Mouse (Mus musculus) gastrocnemius, adult 2 months (tissue): ENCODE measurements around the gene Lats2. TPM values are rescaled to one million over a fixed set of nuclear protein-coding genes. Genes with fewer than 3 reads are reported as not detected.

Experiments used
- DNase-seq: peaks from one replicate; pipeline ENCODE4 v3.0.0; 2022
- H3K27ac ChIP-seq: fragments of 200-600 bp; 2 replicates; pipeline ENCODE4 v1.8.1; 2022; ENCODE audit warnings: mild to moderate bottlenecking
- H3K4me3 ChIP-seq: fragments of 200-600 bp; 2 replicates; pipeline ENCODE4 v1.8.1; 2022; ENCODE audit warnings: mild to moderate bottlenecking, moderate library complexity
- CTCF ChIP-seq: fragments of 200-600 bp; IDR thresholded peaks from 2 replicates; pipeline ENCODE4 v1.8.1; 2022; ENCODE audit warnings: antibody characterized with exemption, mild to moderate bottlenecking, moderate library complexity
- intact Hi-C: fragments of 180-260 bp; cut with DNase I; formaldehyde crosslinking; loops from one replicate; pipeline ENCODE4 v1.15.1; 2025
- total RNA-seq, 2 experiments: library from RNA; stranded (reverse); gene quantifications; 2 replicates each; pipeline ENCODE4 v1.2.3; 2021

The Lats2 gene
- total RNA-seq, 2 experiments from 2014 or later: 23.7 to 24.2 TPM

DNA sequence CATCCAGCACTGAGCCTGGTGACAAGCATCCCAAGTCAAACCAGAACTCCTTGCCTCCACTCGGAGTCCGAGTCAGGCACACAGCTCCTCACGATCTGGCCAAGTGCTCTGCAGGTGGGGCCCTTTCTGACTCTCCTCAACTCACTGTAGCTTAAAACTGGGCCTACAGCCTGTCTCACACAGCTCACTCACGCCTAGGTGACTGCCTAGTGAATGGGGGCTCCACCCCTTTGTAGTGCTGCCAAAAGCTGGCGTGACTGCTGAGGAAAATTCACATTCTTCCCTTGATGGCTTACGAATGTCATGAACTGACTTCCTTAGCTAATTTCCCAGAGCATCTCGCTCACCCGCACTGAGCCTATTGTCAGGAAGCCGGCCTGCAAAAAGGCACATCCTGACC is 27.7 kb downstream of the Lats2 start:
- TF ChIP-seq CTCF: no peak
- DNase-seq: peak; percentile 65
- peak overlapping the region; percentile 79 for H3K27ac ChIP-seq
- H3K4me3 ChIP-seq: peak overlapping the region; percentile 47
- intact Hi-C loops: no loop called here

DNA sequence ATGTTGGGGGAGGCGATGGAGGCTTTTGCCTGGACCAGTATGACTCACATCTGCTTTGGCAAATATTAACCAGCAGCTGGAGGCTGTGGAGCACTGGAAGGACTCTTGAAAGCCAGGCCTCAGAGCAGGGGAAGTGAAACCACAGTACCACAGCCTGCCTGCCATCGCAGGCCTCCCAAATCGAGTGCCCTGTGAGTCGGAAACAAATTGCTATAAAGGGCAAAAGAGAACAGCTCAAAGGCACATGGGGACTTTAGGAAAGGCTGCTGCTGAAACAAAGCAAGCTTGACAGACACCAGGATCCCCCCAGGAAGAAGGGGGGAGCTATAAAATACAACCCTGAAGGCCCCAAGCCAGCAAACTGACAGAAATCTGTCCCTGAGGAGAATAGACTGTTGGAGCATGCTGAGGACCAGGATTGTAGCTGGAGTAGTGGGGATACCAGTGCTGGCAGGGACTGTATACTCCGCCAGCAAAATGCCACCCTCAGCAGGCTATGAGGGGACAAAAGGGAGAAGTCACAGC is 28.2 kb downstream of the Lats2 start:
- peak; percentile 52 for DNase-seq
- intact Hi-C loops: no loop called here
- Histone ChIP-seq H3K27ac (peak overlapping the region; percentile 79), H3K4me3 (peak overlapping the region; percentile 47)
- TF ChIP-seq CTCF: no peak

DNA sequence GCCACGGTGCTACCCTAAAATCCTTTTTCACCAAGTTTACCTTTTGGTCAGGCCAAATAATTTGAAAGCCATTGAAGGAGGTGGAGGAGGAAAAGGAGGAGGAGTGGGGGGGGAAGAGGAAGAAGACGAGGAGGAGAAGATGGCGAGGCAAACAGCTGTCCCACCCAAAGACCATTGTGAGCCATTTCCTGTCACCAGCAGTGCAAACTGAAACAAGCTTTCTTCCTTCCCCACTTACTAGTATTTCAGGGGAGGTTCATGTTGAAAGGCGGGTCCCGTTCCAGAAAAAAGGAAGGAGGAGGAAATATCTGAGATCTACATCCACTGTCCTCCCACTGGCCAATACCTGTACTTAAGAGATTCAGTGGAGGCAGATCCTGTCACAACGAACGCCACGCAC is 28.8 kb downstream of the Lats2 start:
- TF ChIP-seq CTCF: no peak
- intact Hi-C loops: no loop called here
- DNase-seq: no peak
- peak overlapping the region; percentile 47; the same call in 1 of the 2 replicates for H3K4me3 ChIP-seq
- H3K27ac ChIP-seq: peak overlapping the region; percentile 79

DNA sequence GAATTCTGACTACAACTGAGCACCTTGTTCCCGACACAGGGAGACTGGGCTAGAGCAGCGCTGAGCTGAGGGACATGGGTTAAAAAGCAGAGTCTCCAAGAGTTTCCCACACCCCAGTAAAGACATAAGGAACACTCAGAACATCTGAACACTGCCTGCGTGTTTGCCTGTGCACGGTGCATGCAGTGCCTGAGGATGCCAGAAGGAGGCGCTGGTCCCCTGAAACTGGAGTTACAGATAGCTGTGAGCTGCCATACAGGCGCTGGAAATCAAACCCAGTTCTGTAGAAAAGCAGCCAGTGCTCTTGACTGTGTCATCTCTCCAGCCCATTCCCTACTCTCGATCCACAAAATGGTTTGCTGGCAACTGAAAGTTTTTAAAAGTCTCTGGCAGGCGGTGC is 32.0 kb downstream of the Lats2 start:
- H3K27ac ChIP-seq: no peak overlapping the region
- no peak overlapping the region for H3K4me3 ChIP-seq
- DNase-seq: no peak
- peak; percentile 42 for TF ChIP-seq CTCF
- intact Hi-C loops: no loop called here

DNA sequence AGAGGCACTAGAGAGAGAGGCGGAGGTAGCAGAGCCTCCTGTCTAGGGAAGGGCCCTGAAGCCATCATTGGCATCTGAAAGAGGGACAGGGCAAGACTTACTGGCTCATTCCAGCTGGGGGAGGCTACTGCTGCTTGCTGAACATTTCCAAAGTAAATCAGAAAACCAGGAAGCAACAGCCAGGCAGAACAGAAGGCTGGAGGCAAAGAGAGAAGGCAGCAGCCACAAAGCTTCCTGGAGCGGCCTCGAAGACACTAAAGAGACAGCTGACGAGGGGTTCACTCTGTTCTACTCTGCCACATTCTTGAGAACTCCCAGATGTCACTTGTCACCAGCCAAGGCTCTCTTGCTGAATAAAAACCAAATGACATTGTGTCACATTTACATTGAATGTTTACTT is 33.7 kb downstream of the Lats2 start:
- peak overlapping the region; percentile 33 for H3K4me3 ChIP-seq
- TF ChIP-seq CTCF: no peak
- intact Hi-C loops: no loop called here
- H3K27ac ChIP-seq: peak overlapping the region; percentile 63
- DNase-seq: no peak

DNA sequence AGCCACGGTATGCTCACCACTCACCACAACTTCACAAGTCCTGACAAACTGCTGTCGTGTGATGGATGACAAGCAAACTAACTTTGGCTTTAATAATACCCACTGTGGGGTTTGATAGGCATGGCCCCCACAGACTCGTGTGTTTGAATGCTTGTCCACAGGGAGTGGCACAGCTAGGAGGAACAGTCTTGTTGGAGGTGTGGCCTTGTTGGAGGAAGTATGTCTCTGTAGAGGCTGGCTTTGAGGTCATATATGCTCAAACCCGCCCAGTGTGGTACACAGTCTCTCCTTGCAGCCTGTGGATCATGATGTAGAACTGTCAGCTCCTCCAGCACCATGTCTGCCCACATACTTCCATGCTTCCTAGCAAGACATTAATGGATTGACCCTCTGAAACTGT is 39.9 kb downstream of the Lats2 start:
- TF ChIP-seq CTCF: no peak
- no peak for DNase-seq
- Histone ChIP-seq H3K27ac (no peak overlapping the region), H3K4me3 (no peak overlapping the region)
- intact Hi-C loops: no loop called here

DNA sequence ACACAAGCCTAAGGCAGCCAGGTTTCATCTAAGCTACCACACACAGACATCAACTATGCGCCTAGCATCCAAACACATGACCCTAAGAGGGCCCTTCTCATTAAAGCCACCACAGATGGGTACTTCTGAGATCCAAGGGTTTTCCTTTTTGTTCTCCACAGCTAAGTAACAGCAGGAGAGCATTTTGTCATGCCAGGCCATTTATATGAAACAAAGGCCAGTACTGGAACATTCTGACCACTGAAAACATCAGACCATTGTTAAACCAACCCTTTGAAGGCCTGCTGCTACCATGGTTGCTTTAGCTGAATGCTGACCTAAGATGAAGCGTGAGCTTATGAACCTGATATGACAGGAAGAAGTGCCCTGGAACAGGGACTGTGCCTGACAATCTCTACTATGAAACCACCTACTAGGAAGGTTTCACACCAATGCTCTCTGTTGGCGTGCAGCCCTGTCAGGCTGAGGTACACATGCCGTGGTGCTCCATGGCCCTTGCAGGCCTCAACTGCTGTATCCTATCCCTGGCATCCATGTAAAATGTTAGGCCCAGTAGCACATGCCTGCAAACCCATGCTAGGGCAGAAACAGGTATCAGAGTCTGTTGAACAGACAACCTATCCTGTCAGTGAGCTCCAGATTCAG is 41.5 kb downstream of the Lats2 start:
- H3K27ac ChIP-seq: 0 out of 2 replicates have a peak overlapping the region, but pooled peaks have one; percentile 4
- no peak for TF ChIP-seq CTCF
- intact Hi-C loops: no loop called here
- no peak overlapping the region for H3K4me3 ChIP-seq
- DNase-seq: no peak

DNA sequence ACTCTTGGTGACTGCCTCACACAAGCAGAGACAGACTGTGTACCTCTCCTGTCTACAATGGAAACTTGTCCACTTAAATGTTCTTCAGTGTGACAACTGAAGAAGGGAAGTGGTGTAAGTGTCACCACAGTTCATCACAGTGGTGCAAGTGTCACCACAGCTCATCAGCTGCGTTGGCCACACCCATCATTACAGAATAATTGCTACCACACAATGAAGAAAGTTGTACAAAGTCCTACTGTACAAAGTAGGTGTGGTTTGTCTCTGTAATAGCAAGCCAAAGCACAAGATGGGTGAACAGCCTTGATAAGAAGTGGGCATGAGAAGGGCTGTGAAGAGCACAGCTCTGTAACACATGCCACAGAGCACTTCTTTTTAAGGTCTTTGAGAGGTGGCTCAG is 45.3 kb downstream of the Lats2 start:
- intact Hi-C loops: no loop called here
- H3K4me3 ChIP-seq: no peak overlapping the region
- H3K27ac ChIP-seq: no peak overlapping the region
- DNase-seq: no peak
- TF ChIP-seq CTCF: no peak

DNA sequence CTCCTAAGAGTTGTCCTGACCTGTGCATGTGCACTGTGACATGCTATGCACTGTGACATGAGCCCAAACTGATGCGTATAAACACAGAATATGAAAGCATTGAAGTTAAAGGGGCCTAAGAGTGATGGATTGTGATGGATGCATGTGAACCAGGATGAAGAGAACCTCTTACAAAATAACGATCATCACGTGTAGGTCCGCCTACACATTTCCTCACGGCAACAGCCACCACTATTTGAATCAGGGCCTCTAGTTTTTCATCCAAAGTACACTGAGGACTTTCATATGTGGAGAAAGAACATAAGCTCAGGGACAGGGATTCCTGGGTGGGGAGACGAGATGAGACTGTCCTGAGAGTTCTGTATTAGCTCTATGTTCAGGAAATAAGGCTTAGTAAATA is 47.1 kb downstream of the Lats2 start:
- intact Hi-C loops: loop anchor here (2.0 kb wide), 1 partner anchor 32 kb away; no protein-coding TSS in a partner anchor
- 0 out of 2 replicates have a peak overlapping the region, but pooled peaks have one; percentile 35 for H3K27ac ChIP-seq
- H3K4me3 ChIP-seq: no peak overlapping the region
- DNase-seq: no peak
- no peak for TF ChIP-seq CTCF

DNA sequence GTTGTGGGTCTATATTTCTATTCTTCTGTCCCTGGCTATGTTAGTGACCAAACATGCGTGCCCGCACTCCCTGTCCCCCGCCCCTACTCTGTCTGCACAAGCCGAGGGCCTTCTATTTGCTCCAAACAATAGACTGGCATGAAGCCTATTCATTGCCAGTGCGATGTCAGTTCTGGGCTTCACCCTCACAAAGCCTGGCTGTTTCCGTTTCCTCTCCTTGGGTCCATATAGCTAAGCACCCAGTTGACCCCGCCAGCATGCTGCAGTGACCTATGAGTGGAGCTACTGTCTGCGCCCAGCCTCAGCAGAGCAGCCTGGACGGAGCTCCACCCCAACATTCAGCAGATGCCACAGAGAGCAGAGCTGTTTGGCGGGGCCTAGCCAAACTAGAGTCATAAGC is 49.0 kb downstream of the Lats2 start:
- no peak for TF ChIP-seq CTCF
- peak overlapping the region; percentile 29 for H3K4me3 ChIP-seq
- DNase-seq: no peak
- peak overlapping the region; percentile 84 for H3K27ac ChIP-seq
- intact Hi-C loops: no loop called here

DNA sequence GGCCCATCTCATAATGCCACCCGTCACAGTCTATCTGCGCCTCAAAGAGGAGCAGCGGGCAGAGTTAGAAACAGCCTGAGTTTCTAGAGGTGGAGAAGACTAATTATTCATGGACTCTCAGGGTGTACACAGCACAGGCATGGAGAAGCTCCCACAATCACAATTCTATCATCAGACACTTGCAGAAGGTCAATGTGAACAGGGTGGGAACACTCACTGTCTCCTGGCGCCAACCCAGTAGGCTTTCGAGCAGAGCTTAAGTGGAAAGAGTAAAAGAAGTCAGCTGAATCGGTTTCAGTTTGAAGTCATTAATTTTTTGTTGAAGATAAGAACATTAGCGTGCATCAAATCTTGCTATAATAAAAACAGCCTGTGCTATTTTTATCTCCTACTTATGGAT is 49.6 kb downstream of the Lats2 start:
- H3K4me3 ChIP-seq: peak overlapping the region; percentile 29
- peak overlapping the region; percentile 84 for H3K27ac ChIP-seq
- intact Hi-C loops: no loop called here
- peak; percentile 70 for DNase-seq
- TF ChIP-seq CTCF: no peak

DNA sequence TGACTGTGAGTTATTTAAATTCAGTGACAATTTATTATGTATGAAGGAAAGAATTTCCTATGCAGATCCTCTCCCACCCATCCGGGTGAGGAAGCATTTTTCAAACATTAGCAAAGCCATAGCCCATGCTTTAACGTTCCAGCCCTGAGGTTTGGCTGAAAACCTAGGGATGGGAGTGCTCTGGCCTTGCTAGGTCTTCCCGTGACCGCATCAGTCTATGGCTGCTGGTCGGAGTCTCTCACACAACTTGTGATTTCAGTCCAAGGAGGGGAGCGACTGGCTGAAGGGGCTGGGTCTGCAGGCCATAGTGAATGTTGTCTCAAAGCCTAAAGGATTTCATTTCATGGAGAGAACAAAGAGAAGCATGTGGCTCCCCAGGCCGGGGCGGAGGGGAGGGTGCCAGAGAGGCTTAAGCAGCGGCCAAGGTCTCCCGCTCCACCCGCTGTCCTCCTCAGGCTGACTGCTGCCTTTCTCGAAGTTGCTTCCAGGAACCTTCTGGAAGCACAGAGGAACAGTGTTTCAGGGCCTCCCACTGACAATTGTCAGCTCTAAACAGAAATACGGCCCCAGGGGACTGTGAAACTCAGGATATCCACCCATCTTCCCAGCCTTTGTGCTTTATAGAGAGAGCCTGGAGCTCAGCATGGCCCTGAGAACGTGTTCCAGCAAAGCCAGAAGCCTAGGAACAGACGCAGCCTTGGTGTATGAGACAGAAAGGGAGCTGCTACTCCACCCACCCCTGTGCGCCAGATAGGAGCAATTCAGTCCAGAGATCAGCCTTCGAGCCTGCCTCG is 50.9 kb downstream of the Lats2 start:
- peak overlapping the region; percentile 84 for H3K27ac ChIP-seq
- intact Hi-C loops: no loop called here

DNA sequence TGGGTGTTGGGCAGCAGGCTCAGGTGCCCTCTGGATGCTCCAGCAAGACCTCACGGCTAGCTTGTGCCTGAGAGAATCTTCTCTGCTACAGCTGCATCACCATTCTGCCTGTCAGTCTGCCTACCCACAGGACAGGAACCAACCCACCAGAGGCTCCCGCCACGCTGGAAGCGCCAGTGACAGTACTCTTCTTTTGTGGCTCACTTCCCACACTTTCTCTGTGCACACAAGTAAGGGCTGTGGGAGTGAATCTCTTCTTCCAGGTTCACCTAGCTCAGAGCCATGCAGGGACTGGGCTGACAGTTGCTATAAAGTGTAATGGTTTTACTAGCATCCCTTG is 51.5 kb downstream of the Lats2 start:
- Histone ChIP-seq H3K27ac (peak overlapping the region; percentile 84), H3K4me3 (peak overlapping the region; percentile 41)
- no peak for DNase-seq
- TF ChIP-seq CTCF: no peak
- intact Hi-C loops: no loop called here

More for the DNA sequence above, 50.9 kb downstream of the Lats2 start:
- TF ChIP-seq CTCF: no peak
- peak overlapping the region; percentile 41 for H3K4me3 ChIP-seq
- peak; percentile 72 for DNase-seq

DNA sequence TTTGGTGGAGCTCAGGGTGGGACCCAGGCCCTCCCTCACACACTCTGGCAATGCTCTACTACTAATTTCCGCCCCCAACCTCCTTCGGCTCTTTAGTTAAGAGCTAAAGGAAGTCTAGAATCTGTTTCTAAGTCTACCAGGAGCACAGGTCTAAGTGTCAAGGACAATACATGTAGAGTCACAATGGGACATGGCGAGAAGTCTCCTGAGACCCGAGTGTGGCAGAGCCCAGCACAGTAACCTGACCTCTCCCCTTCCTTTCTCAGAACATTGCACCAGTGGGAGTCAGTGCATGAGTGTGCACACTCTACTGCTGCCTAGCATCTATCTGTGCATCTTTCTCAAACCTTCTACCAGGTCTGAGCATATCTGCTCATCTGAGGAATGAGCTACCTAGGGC is 52.4 kb downstream of the Lats2 start:
- DNase-seq: no peak
- peak overlapping the region; percentile 84 for H3K27ac ChIP-seq
- intact Hi-C loops: no loop called here
- H3K4me3 ChIP-seq: no peak overlapping the region
- no peak for TF ChIP-seq CTCF
